Mouse (Mus musculus) gastrocnemius, postnatal 25 days (tissue): Measurements from ENCODE around the gene Olfr1500. TPM values are rescaled to one million over a fixed set of nuclear protein-coding genes. Genes with fewer than 3 reads are reported as not detected.
"Not testable (repeated sequence)": the region's sequence is repeated elsewhere in the genome, so short reads cannot be mapped to it uniquely, and the experiment has no call there.

Experiments used
- DNase-seq: peaks from one replicate; pipeline ENCODE4 v3.0.0; 2022
- long read RNA-seq, 2 experiments: library from polyadenylated mRNA; stranded (forward); transcript quantifications; one replicate each; pipeline ENCODE4 v2.0.0; 2021
- total RNA-seq, 2 experiments: library from RNA; stranded (reverse); gene quantifications; 1 replicate in 1 of 2; 2 replicates in 1 of 2; pipeline ENCODE4 v1.2.3; 2021

The Olfr1500 gene
- total RNA-seq = not detected
- long read RNA-seq, experiment 1 = 0 reads
- long read RNA-seq, experiment 2 = 0 reads

DNA sequence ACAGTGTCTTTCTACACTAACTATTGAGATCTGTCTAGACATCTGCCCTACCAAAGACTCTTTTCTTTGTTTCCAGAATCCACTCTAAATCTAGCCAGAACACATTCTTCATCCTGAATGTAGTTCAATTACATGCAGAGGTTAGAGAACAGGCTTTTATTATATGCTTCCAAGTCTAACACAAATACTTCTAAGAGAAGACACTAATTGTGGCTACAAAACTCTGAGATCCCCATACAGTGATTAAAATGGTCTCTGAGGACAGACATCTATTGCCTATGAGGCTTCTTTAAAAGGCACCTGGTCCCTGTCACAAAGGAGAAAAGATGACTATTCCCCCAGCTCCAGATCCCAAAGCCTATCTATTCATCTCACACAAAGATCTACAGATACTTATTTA lies at the start of gene Olfr1500:
TSS of gene Olfr1500 (minus strand) at position 101 of the 400 bp plus-strand sequence.
- no peak for DNase-seq

DNA sequence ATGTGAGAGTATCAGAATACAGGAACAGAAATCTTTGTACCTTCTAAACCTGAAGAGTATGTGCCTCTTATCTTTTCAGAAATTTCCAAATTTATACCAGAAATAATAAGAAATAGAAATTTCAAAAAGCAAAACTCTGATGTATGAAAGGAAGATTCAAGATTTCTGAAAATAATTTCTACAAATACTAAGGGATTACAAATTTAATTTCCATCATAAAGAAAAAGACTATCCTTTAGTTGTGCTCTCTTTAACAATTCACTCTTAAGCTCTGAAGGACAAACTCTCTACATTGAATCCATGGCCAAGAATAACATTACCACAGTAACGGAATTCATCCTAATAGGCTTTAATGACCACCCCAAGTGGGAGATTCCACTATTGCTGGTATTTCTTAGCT lies 31.2 kb upstream of the Olfr1500 start, which contains the start of gene Olfr1502:
TSS of gene Olfr1502 (plus strand) at position 301 of the 400 bp plus-strand sequence.
- DNase-seq = no peak

DNA sequence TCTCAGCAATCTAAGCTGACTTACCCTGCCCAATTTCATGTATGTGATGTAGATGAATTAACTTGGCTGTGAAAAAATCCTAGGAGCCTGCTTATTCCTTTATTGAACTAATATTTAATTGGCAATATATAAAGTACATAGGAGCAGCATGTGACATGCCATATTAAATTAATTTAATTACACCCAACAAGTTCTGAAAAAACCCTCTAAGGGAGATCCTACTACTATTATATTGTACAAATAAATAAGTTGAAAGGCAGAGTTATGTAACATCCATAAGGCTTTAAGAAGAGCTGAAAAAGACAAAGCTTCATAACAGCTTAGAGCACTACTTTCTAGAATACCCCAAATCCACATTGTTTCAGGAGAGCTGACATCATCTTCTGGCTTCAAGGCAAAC lies 20.3 kb upstream of the Olfr1500 start, which contains the start of gene Olfr1501:
TSS of gene Olfr1501 (minus strand) at position 101 of the 400 bp plus-strand sequence.
- not testable (repeated sequence) for DNase-seq

- DNase-seq = no peak
These were observed 1.8 kb downstream of the Olfr1500 start for GRCm38 (mm10) chr19:13828447-13828846.

- DNase-seq = no peak
These were observed 9.4 kb downstream of the Olfr1500 start for GRCm38 (mm10) chr19:13820847-13821246.

DNA sequence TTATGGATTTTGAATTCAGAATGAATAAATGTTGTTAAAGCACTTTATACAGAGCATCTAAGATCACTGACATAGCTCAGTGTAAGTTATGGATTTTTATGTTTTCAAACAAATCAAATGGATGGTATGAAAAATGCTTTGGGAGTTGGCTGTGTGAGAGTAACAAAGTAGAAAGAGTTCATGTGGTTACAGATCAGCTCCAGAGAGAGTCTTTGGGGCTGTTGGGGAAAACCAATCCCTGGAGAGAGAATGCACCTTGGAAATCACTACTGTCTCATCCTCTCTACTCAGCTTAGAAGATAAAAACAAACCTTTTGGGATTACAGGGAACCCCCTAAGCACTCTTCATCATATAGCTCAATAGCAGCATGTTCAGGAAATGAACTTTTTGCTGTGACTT lies 10.9 kb downstream of the Olfr1500 start, which contains the start of gene Olfr1499:
TSS of gene Olfr1499 (minus strand) at position 101 of the 400 bp plus-strand sequence.
- no peak for DNase-seq

- DNase-seq = no peak
These were observed 11.5 kb downstream of the Olfr1500 start for GRCm38 (mm10) chr19:13818827-13819226.

GRCm38 (mm10) chr19:13812823-13813222 lies 17.5 kb downstream of the Olfr1500 start:
- DNase-seq = no peak

- DNase-seq = not testable (repeated sequence)
These were observed 24.8 kb downstream of the Olfr1500 start for GRCm38 (mm10) chr19:13805486-13805885.

DNA sequence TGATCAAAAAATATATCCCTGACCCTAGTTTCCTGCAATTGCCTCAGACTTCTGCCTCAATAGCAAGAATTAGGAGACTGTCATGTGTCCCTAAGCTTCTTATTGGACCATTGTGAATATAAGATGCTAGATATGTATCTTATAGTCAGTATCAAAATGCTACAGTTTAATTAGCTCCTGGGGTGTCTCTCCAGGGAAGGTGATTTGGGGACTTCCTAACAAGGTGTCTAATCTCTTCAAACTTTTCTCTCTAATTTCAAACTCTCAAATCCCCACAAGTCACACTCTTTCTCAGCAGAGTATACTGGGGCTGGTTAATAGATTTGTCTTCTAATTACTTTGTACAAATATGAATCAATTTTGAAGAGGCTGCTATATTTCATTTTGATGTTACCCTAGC lies 32.2 kb downstream of the Olfr1500 start, which contains the start of gene Olfr1497:
TSS of gene Olfr1497 (minus strand) at position 101 of the 400 bp plus-strand sequence.
- DNase-seq = no peak

DNA sequence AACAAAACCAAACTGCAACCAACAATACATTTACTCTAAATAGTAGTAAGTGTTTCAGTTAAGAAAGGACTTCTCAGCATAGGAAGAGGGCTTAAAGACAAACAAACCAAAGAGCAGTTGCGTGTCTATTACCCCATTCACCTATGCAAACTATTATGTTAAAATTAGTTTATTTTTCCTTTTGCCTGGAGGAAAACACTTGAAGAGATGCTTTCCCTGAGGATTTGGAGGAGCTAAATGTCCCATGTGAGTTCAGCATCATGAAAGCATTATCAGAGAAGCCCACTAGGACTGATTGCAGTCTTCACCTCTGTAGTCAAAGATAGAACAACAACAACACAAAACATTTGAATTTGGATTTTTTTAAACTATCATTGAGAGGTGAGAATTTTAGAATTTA lies 52.7 kb downstream of the Olfr1500 start, which contains the start of gene Olfr1496:
TSS of gene Olfr1496 (plus strand) at position 301 of the 400 bp plus-strand sequence.
- no peak for DNase-seq

Other genes starting within 250 kb of the Olfr1500 start
- not detected for gene Olfr1484, start 247.0 kb downstream of the Olfr1500 start, total RNA-seq
- gene Olfr1487, start 213.1 kb downstream of the Olfr1500 start, total RNA-seq = not detected
- not detected for gene Olfr1489, start 198.9 kb downstream of the Olfr1500 start, total RNA-seq
- not detected for gene Olfr1490, start 179.4 kb downstream of the Olfr1500 start, total RNA-seq
- not detected for gene Olfr1491, start 133.2 kb downstream of the Olfr1500 start, total RNA-seq
- gene Olfr1493-ps1, start 107.2 kb downstream of the Olfr1500 start, total RNA-seq = not detected
- gene Olfr1494, start 90.8 kb downstream of the Olfr1500 start, total RNA-seq = not detected
- not detected for gene Olfr1495, start 65.9 kb downstream of the Olfr1500 start, total RNA-seq
- not detected for gene Olfr1496, start 52.6 kb downstream of the Olfr1500 start, total RNA-seq
- gene Olfr1497, start 32.3 kb downstream of the Olfr1500 start, total RNA-seq = not detected
- not detected for gene Olfr1499, start 11.0 kb downstream of the Olfr1500 start, total RNA-seq
- not detected for gene Olfr1501, start 20.2 kb upstream of the Olfr1500 start, total RNA-seq
- gene Olfr1502, start 31.3 kb upstream of the Olfr1500 start, total RNA-seq = not detected
- gene Olfr1504, start 67.4 kb upstream of the Olfr1500 start, total RNA-seq = not detected
- not detected for gene Olfr1505, start 83.0 kb upstream of the Olfr1500 start, total RNA-seq